Mouse (Mus musculus) mouse embryonic stem cell (cell line): ENCODE results near the gene Zfp867.

Experiments used
- in situ Hi-C, 2 experiments: fragments of 300-500 bp; cut with MboI; formaldehyde crosslinking; loops; 1 replicate in 1 of 2; 3 replicates in 1 of 2; pipeline ENCODE4 v1.14.3; 2019 to 2020; ENCODE audit warnings: low sequenced_read_pairs in 2 of 2, low pct_unique_long_range_greater_than_20kb in 1 of 2, mixed read lengths in 1 of 2; ENCODE audit not compliant: unreplicated experiment in 1 of 2

Gene Zfp867

GRCm38 (mm10) chr11:59472326-59472677, at the start of gene Zfp867:
Zfp867 (minus strand) TSS chr11:59472474.
- in situ Hi-C loops = no loop called here

GRCm38 (mm10) chr11:59519741-59520495, 47.6 kb upstream of the Zfp867 start:
- in situ Hi-C loops = no loop called here

- in situ Hi-C loops = no loop called here
Measured at GRCm38 (mm10) chr11:59518226-59518625, 46.0 kb upstream of the Zfp867 start.

- in situ Hi-C loops = no loop called here
Measured at GRCm38 (mm10) chr11:59517441-59517840, 45.2 kb upstream of the Zfp867 start.

GRCm38 (mm10) chr11:59514789-59515188, 42.5 kb upstream of the Zfp867 start:
- in situ Hi-C loops = no loop called here

- in situ Hi-C loops = no loop called here
Measured at GRCm38 (mm10) chr11:59514381-59514780, 42.1 kb upstream of the Zfp867 start.

- in situ Hi-C loops = no loop called here
Measured at GRCm38 (mm10) chr11:59513556-59513955, 41.3 kb upstream of the Zfp867 start.

- in situ Hi-C loops = no loop called here
Measured at GRCm38 (mm10) chr11:59512733-59513132, 40.5 kb upstream of the Zfp867 start.

- in situ Hi-C loops = no loop called here
Measured at GRCm38 (mm10) chr11:59511558-59511957, 39.3 kb upstream of the Zfp867 start.

- in situ Hi-C loops = no loop called here
Measured at GRCm38 (mm10) chr11:59506713-59507074, 34.4 kb upstream of the Zfp867 start.

- in situ Hi-C loops = no loop called here
Measured at GRCm38 (mm10) chr11:59505839-59506712, 33.8 kb upstream of the Zfp867 start.

GRCm38 (mm10) chr11:59505351-59505838, 33.1 kb upstream of the Zfp867 start:
- in situ Hi-C loops = no loop called here

GRCm38 (mm10) chr11:59501978-59502700, 29.9 kb upstream of the Zfp867 start:
- in situ Hi-C loops = no loop called here

- in situ Hi-C loops = loop anchor here in 1 of 2 experiments (25.0 kb wide), 1 partner anchor 410 kb away; no protein-coding TSS in a partner anchor
Measured at GRCm38 (mm10) chr11:59497747-59498146, 25.5 kb upstream of the Zfp867 start.

GRCm38 (mm10) chr11:59496672-59497310, 24.5 kb upstream of the Zfp867 start:
- in situ Hi-C loops = loop anchor here in 1 of 2 experiments (25.0 kb wide), 1 partner anchor 409 kb away; no protein-coding TSS in a partner anchor

GRCm38 (mm10) chr11:59486222-59486621, 13.9 kb upstream of the Zfp867 start:
- in situ Hi-C loops = loop anchor here in 1 of 2 experiments (25.0 kb wide), 1 partner anchor 399 kb away; no protein-coding TSS in a partner anchor

GRCm38 (mm10) chr11:59485641-59486040, 13.4 kb upstream of the Zfp867 start:
- in situ Hi-C loops = loop anchor here in 1 of 2 experiments (25.0 kb wide), 1 partner anchor 398 kb away; no protein-coding TSS in a partner anchor

GRCm38 (mm10) chr11:59483212-59483611, 10.9 kb upstream of the Zfp867 start:
- in situ Hi-C loops = loop anchor here (5.0 to 25.0 kb wide), 2 partner anchors 181 to 396 kb away; no protein-coding TSS in a partner anchor
